Mouse (Mus musculus) hindbrain, embryonic 12.5 days (tissue): ENCODE measurements around the gene Drd4. TPM values are rescaled to one million over a fixed set of nuclear protein-coding genes. Genes with fewer than 3 reads are reported as not detected.

Experiments
- ATAC-seq: fragments of 200-750 bp; cut with Nextera tagmentation; 2 replicates; pipeline ENCODE4 v1.8.0; 2017; ENCODE audit warnings: moderate TSS enrichment; ENCODE audit not compliant: low FRiP score
- H3K27ac ChIP-seq: fragments of 300-500 bp; sonication (generic); 2 replicates; pipeline ENCODE4 v1.5.1; 2016; ENCODE audit warnings: mild to moderate bottlenecking
- H3K27me3 ChIP-seq: fragments of 300-500 bp; sonication (generic); 2 replicates; pipeline ENCODE4 v1.6.1; 2016; ENCODE audit warnings: mild to moderate bottlenecking
- H3K36me3 ChIP-seq: fragments of 300-500 bp; sonication (generic); 2 replicates; pipeline ENCODE4 v1.6.1; 2016; ENCODE audit warnings: mild to moderate bottlenecking
- H3K4me1 ChIP-seq: fragments of 300-500 bp; sonication (generic); 2 replicates; pipeline ENCODE4 v1.6.1; 2016
- H3K4me2 ChIP-seq: fragments of 300-500 bp; sonication (generic); replicated peaks from 2 replicates; pipeline ENCODE4 v1.6.1; 2016; ENCODE audit warnings: mild to moderate bottlenecking
- H3K4me3 ChIP-seq: fragments of 300-500 bp; sonication (generic); 2 replicates; pipeline ENCODE4 v1.5.1; 2016; ENCODE audit warnings: mild to moderate bottlenecking
- H3K9ac ChIP-seq: fragments of 300-500 bp; sonication (generic); 2 replicates; pipeline ENCODE4 v1.6.1; 2016; ENCODE audit warnings: mild to moderate bottlenecking, moderate library complexity
- H3K9me3 ChIP-seq: fragments of 300-500 bp; sonication (generic); replicated peaks from 2 replicates; pipeline ENCODE4 v1.6.1; 2016; ENCODE audit warnings: mild to moderate bottlenecking
- WGBS: fragments of 180-500 bp; shearing (Covaris S2); methylation state at CpG from one replicate; pipeline ENCODE4 v1.1.7; 2016; 5-methylcytosine and 5-hydroxymethylcytosine counted together
- polyA plus RNA-seq: library from polyadenylated mRNA; unstranded; fragments of >200 nt; fragmentation: Nextera tagmentation; extraction: Ambion mirVana; gene quantifications from 2 replicates; pipeline ENCODE4 v1.2.1, GENCODE M21; 2016

Drd4 gene
- polyA plus RNA-seq, 1 experiment from 2014 or later: 0.81 TPM

GRCm38 (mm10) chr7:141340476-141340875, 48.7 kb downstream of the Drd4 start:
- ATAC-seq: no peak
- peaks cover 8% of the 10 kb centered on the region for H3K4me1 ChIP-seq
- no peaks in the 10 kb centered on the region for H3K9me3 ChIP-seq
- H3K4me3 ChIP-seq: no peak overlapping the region
- H3K4me2 ChIP-seq: no peak overlapping the region
- H3K9ac ChIP-seq: no peak overlapping the region
- H3K27ac ChIP-seq: no peak overlapping the region
- 0 out of 2 replicates have a peak, but pooled peaks cover 5% of the 10 kb centered on the region for H3K36me3 ChIP-seq
- 84% methylated on average over 6 of the region's 6 CpGs for WGBS
- H3K27me3 ChIP-seq: peaks cover 29% of the 10 kb centered on the region

- no peak overlapping the region for H3K4me2 ChIP-seq
- no peak overlapping the region for H3K4me3 ChIP-seq
- H3K36me3 ChIP-seq: no peaks in the 10 kb centered on the region
- H3K27ac ChIP-seq: no peak overlapping the region
- no peak overlapping the region for H3K9ac ChIP-seq
- H3K9me3 ChIP-seq: no peaks in the 10 kb centered on the region
- H3K4me1 ChIP-seq: peaks cover 8% of the 10 kb centered on the region
- WGBS: 79% methylated on average over 10 of the region's 10 CpGs
- no peak for ATAC-seq
- peaks cover 29% of the 10 kb centered on the region for H3K27me3 ChIP-seq
Measured at GRCm38 (mm10) chr7:141341689-141342226, 50.0 kb downstream of the Drd4 start.

GRCm38 (mm10) chr7:141343230-141343629, 51.4 kb downstream of the Drd4 start:
- Histone ChIP-seq H3K9me3 (no peaks in the 10 kb centered on the region), H3K4me3 (no peak overlapping the region), H3K9ac (no peak overlapping the region), H3K27ac (no peak overlapping the region), H3K4me2 (no peak overlapping the region), H3K27me3 (peaks cover 20% of the 10 kb centered on the region), H3K36me3 (no peaks in the 10 kb centered on the region), H3K4me1 (peaks cover 8% of the 10 kb centered on the region)
- WGBS: 49% methylated on average over 2 of the region's 2 CpGs
- ATAC-seq: no peak

GRCm38 (mm10) chr7:141343696-141344095, 51.9 kb downstream of the Drd4 start:
- ATAC-seq: no peak
- H3K36me3 ChIP-seq: no peaks in the 10 kb centered on the region
- 74% methylated on average over 7 of the region's 7 CpGs for WGBS
- peaks cover 3% of the 10 kb centered on the region for H3K4me1 ChIP-seq
- no peak overlapping the region for H3K9ac ChIP-seq
- peaks cover 16% of the 10 kb centered on the region for H3K27me3 ChIP-seq
- no peaks in the 10 kb centered on the region for H3K9me3 ChIP-seq
- no peak overlapping the region for H3K27ac ChIP-seq
- H3K4me2 ChIP-seq: no peak overlapping the region
- H3K4me3 ChIP-seq: no peak overlapping the region

- H3K27me3 ChIP-seq: peaks cover 5% of the 10 kb centered on the region; the same call in 1 of the 2 replicates
- no peaks in the 10 kb centered on the region for H3K4me1 ChIP-seq
- 91% methylated on average over 5 of the region's 5 CpGs for WGBS
- H3K27ac ChIP-seq: no peak overlapping the region
- H3K4me3 ChIP-seq: no peak overlapping the region
- ATAC-seq: no peak
- H3K9ac ChIP-seq: no peak overlapping the region
- H3K36me3 ChIP-seq: no peaks in the 10 kb centered on the region
- H3K9me3 ChIP-seq: no peaks in the 10 kb centered on the region
- H3K4me2 ChIP-seq: no peak overlapping the region
Measured at GRCm38 (mm10) chr7:141344787-141345186, 53.0 kb downstream of the Drd4 start.

Other genes starting within 250 kb of the Drd4 start
- gene B4galnt4, start 230.9 kb upstream of the Drd4 start, polyA plus RNA-seq: 46.1 and 46.5 TPM in 2 replicates
- gene Pkp3, start 213.8 kb upstream of the Drd4 start, polyA plus RNA-seq: 3.1 and 4.5 TPM in 2 replicates
- 1.7 and 2.6 TPM in 2 replicates for gene Sigirr, start 191.4 kb upstream of the Drd4 start, polyA plus RNA-seq
- gene Ano9, start 174.2 kb upstream of the Drd4 start, polyA plus RNA-seq: 0.59 and 0.81 TPM in 2 replicates
- 76.0 and 76.5 TPM in 2 replicates for gene Ptdss2, start 169.6 kb upstream of the Drd4 start, polyA plus RNA-seq
- gene Rnh1, start 119.1 kb upstream of the Drd4 start, polyA plus RNA-seq: 61.0 and 61.9 TPM in 2 replicates
- 95.1 and 103 TPM in 2 replicates for gene Hras, start 98.0 kb upstream of the Drd4 start, polyA plus RNA-seq
- gene Lrrc56, start 97.8 kb upstream of the Drd4 start, polyA plus RNA-seq: 10.8 and 12.2 TPM in 2 replicates
- 3.3 and 3.9 TPM in 2 replicates for gene Lmntd2, start 77.9 kb upstream of the Drd4 start, polyA plus RNA-seq
- gene Rassf7, start 76.1 kb upstream of the Drd4 start, polyA plus RNA-seq: 34.7 and 35.6 TPM in 2 replicates
- gene Phrf1, start 63.2 kb upstream of the Drd4 start, polyA plus RNA-seq: 95.5 and 99.3 TPM in 2 replicates
- 1.1 and 1.5 TPM in 2 replicates for gene Irf7, start 25.5 kb upstream of the Drd4 start, polyA plus RNA-seq
- not detected in 2 replicates for gene Cdhr5, start 15.2 kb upstream of the Drd4 start, polyA plus RNA-seq
- 2.4 and 2.7 TPM in 2 replicates for gene Sct, start 12.9 kb upstream of the Drd4 start, polyA plus RNA-seq
- 96.5 and 96.6 TPM in 2 replicates for gene Deaf1, start 35.7 kb downstream of the Drd4 start, polyA plus RNA-seq
- gene Tmem80, start 35.7 kb downstream of the Drd4 start, polyA plus RNA-seq: 60.5 and 66.9 TPM in 2 replicates
- 2.6 and 2.7 TPM in 2 replicates for gene Eps8l2, start 46.9 kb downstream of the Drd4 start, polyA plus RNA-seq
- gene Taldo1, start 100.2 kb downstream of the Drd4 start, polyA plus RNA-seq: 352 and 355 TPM in 2 replicates
- gene Gatd1, start 122.1 kb downstream of the Drd4 start, polyA plus RNA-seq: 52.2 and 54.1 TPM in 2 replicates
- gene Cend1, start 137.5 kb downstream of the Drd4 start, polyA plus RNA-seq: 27.9 and 30.9 TPM in 2 replicates
- 54.8 and 62.1 TPM in 2 replicates for gene Slc25a22, start 145.9 kb downstream of the Drd4 start, polyA plus RNA-seq
- gene Pidd1, start 152.0 kb downstream of the Drd4 start, polyA plus RNA-seq: 10.8 and 11.6 TPM in 2 replicates
- gene Rplp2, start 155.4 kb downstream of the Drd4 start, polyA plus RNA-seq: 801 and 888 TPM in 2 replicates
- 16.2 and 19.1 TPM in 2 replicates for gene Pnpla2, start 163.2 kb downstream of the Drd4 start, polyA plus RNA-seq
- gene Cracr2b, start 169.1 kb downstream of the Drd4 start, polyA plus RNA-seq: 7.7 and 8.9 TPM in 2 replicates
- gene Cd151, start 175.4 kb downstream of the Drd4 start, polyA plus RNA-seq: 14.4 and 17.3 TPM in 2 replicates
- gene Polr2l, start 183.1 kb downstream of the Drd4 start, polyA plus RNA-seq: 62.0 and 69.0 TPM in 2 replicates
- gene Tspan4, start 183.2 kb downstream of the Drd4 start, polyA plus RNA-seq: 30.1 and 31.1 TPM in 2 replicates
- gene Chid1, start 247.9 kb downstream of the Drd4 start, polyA plus RNA-seq: 31.8 and 32.1 TPM in 2 replicates